Mouse (Mus musculus): ENCODE measurements around the gene Piezo1. TPM values are rescaled to one million over a fixed set of nuclear protein-coding genes. Genes with fewer than 3 reads are reported as not detected.

Gene Piezo1
- total RNA-seq, 2 experiments from 2014 or later: 3.1 to 5.5 TPM

- no peak overlapping the region for H3K4me3 ChIP-seq
- H3K27ac ChIP-seq: no peak overlapping the region
- DNase-seq (ENCODE audit: low spot score in 2 of 2): no peak
- TF ChIP-seq CTCF (conservative IDR thresholded peaks at IDR 0.05): no peak
These were observed 86.1 kb downstream of the Piezo1 start for GRCm38 (mm10) chr8:122464985-122465384.

GRCm38 (mm10) chr8:122463651-122464640 is 87.2 kb downstream of the Piezo1 start:
- Histone ChIP-seq H3K4me3 (no peak overlapping the region), H3K27ac (no peak overlapping the region)
- TF ChIP-seq CTCF (conservative IDR thresholded peaks at IDR 0.05): no peak
- DNase-seq (ENCODE audit: low spot score in 2 of 2): no peak

DNA sequence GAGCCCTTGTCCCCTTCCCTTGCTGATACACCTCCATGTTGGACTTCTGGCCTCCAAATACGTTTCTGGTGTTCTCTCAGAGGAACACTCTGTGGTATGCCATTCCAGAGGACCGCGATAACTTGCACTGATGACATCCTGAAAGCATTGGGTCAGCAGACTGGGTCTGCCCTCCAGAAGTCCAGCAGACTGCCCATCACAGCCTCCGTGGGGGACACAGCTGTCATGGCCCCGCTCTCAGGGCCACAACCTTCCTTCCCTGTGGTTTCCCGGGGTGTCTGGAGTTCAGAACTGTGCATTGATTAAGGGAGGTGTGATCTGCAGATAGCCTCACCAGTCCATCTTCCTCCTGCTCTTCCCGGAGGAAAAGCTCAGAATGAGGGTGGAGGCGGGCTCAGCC is 88.6 kb downstream of the Piezo1 start:
- Histone ChIP-seq H3K4me3 (no peak overlapping the region), H3K27ac (no peak overlapping the region)
- DNase-seq (ENCODE audit: low spot score in 2 of 2): no peak
- TF ChIP-seq CTCF (conservative IDR thresholded peaks at IDR 0.05): no peak

- TF ChIP-seq CTCF (conservative IDR thresholded peaks at IDR 0.05): no peak
- peak in 1 of 2 experiments; percentile 70 for DNase-seq (ENCODE audit: low spot score in 2 of 2)
- no peak overlapping the region for H3K27ac ChIP-seq
These were observed 89.5 kb downstream of the Piezo1 start for GRCm38 (mm10) chr8:122461473-122462148.

DNA sequence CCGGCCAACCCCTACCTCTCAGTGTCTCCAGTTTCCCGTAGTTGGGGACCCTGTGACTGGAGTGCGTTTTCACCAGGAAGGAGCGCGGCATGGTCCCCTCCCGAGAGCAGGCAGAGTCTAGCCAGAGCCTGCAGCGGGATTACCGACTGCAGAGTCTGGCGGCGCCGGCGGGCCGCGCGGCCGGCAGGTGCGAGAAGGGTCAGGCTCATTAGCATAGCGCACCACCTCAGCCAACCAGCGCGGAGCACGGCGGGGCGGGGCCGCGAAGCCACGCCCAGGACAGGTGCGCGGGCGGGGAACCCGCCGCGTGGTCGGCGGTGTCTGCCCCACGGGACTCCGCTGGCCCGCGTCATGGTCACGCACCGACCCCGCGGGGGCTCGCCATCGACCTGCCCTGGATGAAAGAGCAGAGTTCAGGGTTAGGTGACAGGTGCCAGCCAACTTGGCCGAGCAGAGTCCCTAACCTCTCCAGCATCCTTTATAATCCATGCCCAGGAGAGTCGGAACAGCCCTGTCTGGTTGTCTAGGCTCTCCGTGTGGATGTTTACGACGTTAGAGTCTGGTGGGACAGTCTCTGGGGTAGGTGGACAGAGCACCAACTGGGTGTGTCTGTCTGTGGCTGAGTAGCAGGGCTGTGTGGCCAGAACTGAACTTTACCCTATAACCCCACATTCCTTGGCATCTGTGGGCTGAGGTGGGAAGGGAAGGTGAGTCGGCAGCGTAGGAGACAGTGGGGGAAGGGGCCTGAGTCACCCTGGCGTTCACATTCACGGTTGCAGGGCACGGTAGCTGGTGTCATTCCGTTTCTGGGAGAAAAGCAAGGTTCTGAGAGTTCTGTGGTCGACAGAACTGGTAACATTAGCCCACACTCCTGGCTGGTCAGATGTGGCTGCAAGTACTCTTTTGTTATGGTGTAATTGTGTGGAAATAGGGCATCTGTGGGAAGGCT is 90.3 kb downstream of the Piezo1 start, which contains the start of gene Snai3:
Snai3 (minus strand) TSS at position 210 of the 949 bp plus-strand sequence.
- Histone ChIP-seq H3K4me3 (peak within 1 kb of the TSS; percentile 46), H3K27ac (no peak within 1 kb of the TSS)
- DNase-seq (ENCODE audit: low spot score in 2 of 2): no peak
- no peak; the same call in 1 of the 2 replicates for TF ChIP-seq CTCF (conservative IDR thresholded peaks at IDR 0.05)

More at GRCm38 (mm10) chr8:122461473-122462148, 89.5 kb downstream of the Piezo1 start:
- H3K4me3 ChIP-seq: no peak overlapping the region

DNA sequence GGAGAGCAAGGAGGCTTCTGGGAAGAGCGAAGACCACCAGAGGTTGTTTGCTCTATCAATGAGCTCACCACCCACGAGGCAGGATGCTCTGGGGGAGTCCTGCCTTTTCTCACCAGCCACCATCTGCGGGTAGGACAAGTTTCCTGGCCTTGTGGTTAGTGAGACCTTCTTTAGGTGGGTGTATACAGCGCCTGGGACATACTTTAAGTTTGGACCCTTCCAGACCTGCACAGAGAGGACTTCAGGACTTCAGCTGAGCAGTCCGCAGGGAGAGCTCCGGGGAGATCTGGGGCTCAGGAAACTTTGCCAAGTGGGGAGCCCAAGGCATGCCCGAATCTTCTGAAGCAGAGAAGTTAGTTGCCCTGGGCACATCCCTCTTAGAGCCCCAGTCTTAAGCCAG is 91.1 kb downstream of the Piezo1 start:
- Histone ChIP-seq H3K27ac (no peak overlapping the region), H3K4me3 (peak overlapping the region; percentile 46; the same call in 1 of the 2 replicates)
- no peak for TF ChIP-seq CTCF (conservative IDR thresholded peaks at IDR 0.05)
- no peak for DNase-seq (ENCODE audit: low spot score in 2 of 2)

- DNase-seq (ENCODE audit: low spot score in 2 of 2): no peak
- H3K4me3 ChIP-seq: no peak overlapping the region
- no peak overlapping the region for H3K27ac ChIP-seq
- TF ChIP-seq CTCF (conservative IDR thresholded peaks at IDR 0.05): peak; percentile 71
These were observed 91.8 kb downstream of the Piezo1 start for GRCm38 (mm10) chr8:122459218-122459900.

DNA sequence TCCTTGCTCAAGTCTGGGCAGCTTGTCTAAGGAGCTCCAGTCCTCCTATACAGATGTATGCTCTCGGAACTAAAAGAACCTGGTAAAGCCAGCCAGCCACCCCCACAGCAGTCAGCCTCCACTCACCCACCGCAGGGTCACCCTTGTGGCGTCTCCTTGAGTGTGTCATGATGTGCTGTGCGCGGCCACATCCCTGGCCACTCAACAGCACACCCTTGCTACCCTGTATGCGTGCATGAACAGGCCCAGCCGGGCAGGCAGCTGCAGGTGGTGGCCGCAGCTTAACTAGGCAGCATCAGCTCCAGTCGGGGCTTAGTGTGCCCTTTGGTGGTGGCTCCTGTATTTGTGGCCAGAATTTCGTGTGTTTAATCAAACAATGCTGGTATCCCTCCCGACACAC is 94.0 kb downstream of the Piezo1 start:
- no peak overlapping the region for H3K27ac ChIP-seq
- no peak for DNase-seq (ENCODE audit: low spot score in 2 of 2)
- no peak for TF ChIP-seq CTCF (conservative IDR thresholded peaks at IDR 0.05)

GRCm38 (mm10) chr8:122454409-122454808 is 96.7 kb downstream of the Piezo1 start:
- no peak for TF ChIP-seq CTCF (conservative IDR thresholded peaks at IDR 0.05)
- H3K27ac ChIP-seq: no peak overlapping the region
- no peak for DNase-seq (ENCODE audit: low spot score in 2 of 2)
- no peak overlapping the region for H3K4me3 ChIP-seq

More for the DNA sequence above, 94.0 kb downstream of the Piezo1 start:
- H3K4me3 ChIP-seq: no peak overlapping the region

DNA sequence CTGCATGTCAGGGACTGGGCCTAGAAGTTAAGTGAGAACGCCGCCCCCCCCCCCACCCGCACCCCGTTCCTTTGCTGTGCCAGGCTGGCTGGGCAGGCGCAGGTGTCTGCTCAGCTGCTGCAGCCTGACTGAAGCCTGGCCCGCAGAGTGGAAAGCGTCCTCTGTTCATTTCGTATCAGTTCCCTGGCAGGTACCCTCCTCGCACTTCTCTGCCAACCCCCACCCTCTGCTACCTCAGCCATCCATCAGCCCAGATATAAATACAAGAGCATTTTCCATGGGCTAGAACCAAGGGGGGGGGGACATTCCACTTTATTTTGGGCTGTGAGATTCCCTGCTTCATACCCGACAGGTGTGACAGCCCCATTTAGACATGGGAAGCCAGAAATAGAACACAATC is 99.0 kb downstream of the Piezo1 start:
- TF ChIP-seq CTCF (conservative IDR thresholded peaks at IDR 0.05): no peak
- DNase-seq (ENCODE audit: low spot score in 2 of 2): no peak
- Histone ChIP-seq H3K27ac (no peak overlapping the region), H3K4me3 (no peak overlapping the region)

DNA sequence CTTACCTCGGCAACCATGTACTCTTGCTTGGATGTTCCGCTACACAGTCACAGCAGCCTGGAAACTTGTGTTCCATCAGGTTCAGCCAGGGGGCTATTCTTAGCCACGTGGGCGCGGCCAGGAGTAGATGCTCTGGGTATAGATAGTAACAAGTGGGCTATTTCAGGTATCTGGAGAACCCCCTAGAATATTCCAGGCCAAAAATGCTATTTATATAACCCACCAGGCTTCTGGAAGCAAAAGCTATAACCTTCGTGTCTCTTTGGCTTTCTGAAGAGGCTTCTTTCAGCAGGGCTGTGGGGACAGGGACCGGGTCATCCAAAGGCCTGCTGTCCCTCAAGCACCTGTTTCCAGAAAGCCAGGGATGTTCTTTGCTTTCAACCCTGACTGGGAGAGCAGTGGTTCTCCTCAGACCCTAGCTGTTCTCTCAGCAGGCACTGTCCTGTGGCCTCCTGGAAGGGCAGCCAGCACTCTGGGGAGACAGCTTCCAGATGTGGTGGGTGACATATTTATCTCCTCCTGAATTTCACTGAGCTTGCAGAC is 99.9 kb downstream of the Piezo1 start:
- no peak overlapping the region for H3K4me3 ChIP-seq
- TF ChIP-seq CTCF (conservative IDR thresholded peaks at IDR 0.05): no peak
- no peak overlapping the region for H3K27ac ChIP-seq
- DNase-seq (ENCODE audit: low spot score in 2 of 2): no peak
